Mouse (Mus musculus): ENCODE data around the gene Gm10053. TPM values are rescaled to one million over a fixed set of nuclear protein-coding genes. Genes with fewer than 3 reads are reported as not detected.

The Gm10053 gene
- polyA plus RNA-seq, 1 experiment from 2014 or later, result 466 TPM

GRCm38 (mm10) chr19:24902821-24903220, 27.3 kb downstream of the Gm10053 start:
- no peak for ATAC-seq (replicated peaks; ENCODE audit: low FRiP score, low read depth)
- TF ChIP-seq CTCF (IDR thresholded peaks at IDR 0.05; ENCODE audit: low read depth), result no peak
- no peak overlapping the region for H3K27ac ChIP-seq
- H3K4me2 ChIP-seq (ENCODE audit: low read length), result no peak overlapping the region
- H3K9ac ChIP-seq (ENCODE audit: low read depth, low read length), result no peak overlapping the region
- peaks cover 10% of the 10 kb centered on the region; the same call in 1 of the 2 replicates for H3K4me1 ChIP-seq (replicated peaks; ENCODE audit: insufficient read depth, low read length)
- H3K9me3 ChIP-seq (replicated peaks; ENCODE audit: low read length), result no peaks in the 10 kb centered on the region
- 60% methylated on average over 2 of the region's 2 CpGs for WGBS
- H3K4me3 ChIP-seq (replicated peaks; ENCODE audit: low read depth, low read length), result no peak overlapping the region
- no peak for DNase-seq (ENCODE audit: low spot score)
- no peaks in the 10 kb centered on the region for H3K36me3 ChIP-seq (ENCODE audit: insufficient read depth, low read length)
- H3K27me3 ChIP-seq (ENCODE audit: insufficient read depth, low read length), result peaks cover 57% of the 10 kb centered on the region

- 80% methylated on average over 3 of the region's 6 CpGs for WGBS
- Histone ChIP-seq H3K4me2 (ENCODE audit: low read length) (no peak overlapping the region), H3K27me3 (ENCODE audit: insufficient read depth, low read length) (peaks cover 17% of the 10 kb centered on the region; the same call in 1 of the 2 replicates), H3K27ac (no peak overlapping the region), H3K36me3 (ENCODE audit: insufficient read depth, low read length) (no peaks in the 10 kb centered on the region), H3K4me3 (replicated peaks; ENCODE audit: low read depth, low read length) (no peak overlapping the region), H3K9me3 (replicated peaks; ENCODE audit: low read length) (no peaks in the 10 kb centered on the region), H3K4me1 (replicated peaks; ENCODE audit: insufficient read depth, low read length) (no peaks in the 10 kb centered on the region), H3K9ac (ENCODE audit: low read depth, low read length) (no peak overlapping the region)
- ATAC-seq (replicated peaks; ENCODE audit: low FRiP score, low read depth), result no peak
- no peak for DNase-seq (ENCODE audit: low spot score)
- no peak for TF ChIP-seq CTCF (IDR thresholded peaks at IDR 0.05; ENCODE audit: low read depth)
Observed at GRCm38 (mm10) chr19:24907655-24908054, 32.2 kb downstream of the Gm10053 start.

- WGBS, result 94% methylated on average over 3 of the region's 3 CpGs
- no peak for TF ChIP-seq CTCF (IDR thresholded peaks at IDR 0.05; ENCODE audit: low read depth)
- DNase-seq (ENCODE audit: low spot score), result no peak
- H3K27ac ChIP-seq, result no peak overlapping the region
- H3K27me3 ChIP-seq (ENCODE audit: insufficient read depth, low read length), result peaks cover 8% of the 10 kb centered on the region; the same call in 1 of the 2 replicates
- H3K4me1 ChIP-seq (replicated peaks; ENCODE audit: insufficient read depth, low read length), result no peaks in the 10 kb centered on the region
- no peak overlapping the region for H3K4me3 ChIP-seq (replicated peaks; ENCODE audit: low read depth, low read length)
- no peak overlapping the region for H3K9ac ChIP-seq (ENCODE audit: low read depth, low read length)
- ATAC-seq (replicated peaks; ENCODE audit: low FRiP score, low read depth), result no peak
- no peaks in the 10 kb centered on the region for H3K36me3 ChIP-seq (ENCODE audit: insufficient read depth, low read length)
- no peaks in the 10 kb centered on the region for H3K9me3 ChIP-seq (replicated peaks; ENCODE audit: low read length)
- no peak overlapping the region for H3K4me2 ChIP-seq (ENCODE audit: low read length)
Observed at GRCm38 (mm10) chr19:24908385-24909155, 33.1 kb downstream of the Gm10053 start.

GRCm38 (mm10) chr19:24920866-24921265, 45.4 kb downstream of the Gm10053 start:
- Histone ChIP-seq H3K27me3 (ENCODE audit: insufficient read depth, low read length) (no peaks in the 10 kb centered on the region), H3K27ac (no peak overlapping the region), H3K4me1 (replicated peaks; ENCODE audit: insufficient read depth, low read length) (no peaks in the 10 kb centered on the region), H3K36me3 (ENCODE audit: insufficient read depth, low read length) (peaks cover 11% of the 10 kb centered on the region; the same call in 1 of the 2 replicates), H3K4me2 (ENCODE audit: low read length) (no peak overlapping the region), H3K4me3 (replicated peaks; ENCODE audit: low read depth, low read length) (no peak overlapping the region), H3K9me3 (replicated peaks; ENCODE audit: low read length) (no peaks in the 10 kb centered on the region), H3K9ac (ENCODE audit: low read depth, low read length) (no peak overlapping the region)
- DNase-seq (ENCODE audit: low spot score), result no peak
- no peak for ATAC-seq (replicated peaks; ENCODE audit: low FRiP score, low read depth)
- WGBS, result 93% methylated on average over 5 of the region's 5 CpGs
- TF ChIP-seq CTCF (IDR thresholded peaks at IDR 0.05; ENCODE audit: low read depth), result no peak

Other genes with a start within 250 kb of the Gm10053 start
- 17.5 and 21.5 TPM in 2 replicates for gene Tmem252, start 201.7 kb upstream of the Gm10053 start, polyA plus RNA-seq (2015; fragmentation: Nextera tagmentation; extraction: Ambion mirVana)
- gene Pgm5, start 13.8 kb upstream of the Gm10053 start, polyA plus RNA-seq (2015; fragmentation: Nextera tagmentation; extraction: Ambion mirVana), result 0.87 and 0.96 TPM in 2 replicates
- gene Foxd4, start 25.5 kb downstream of the Gm10053 start, polyA plus RNA-seq (2015; fragmentation: Nextera tagmentation; extraction: Ambion mirVana), result not detected in 2 replicates
- gene Cbwd1, start 85.9 kb downstream of the Gm10053 start, polyA plus RNA-seq (2015; fragmentation: Nextera tagmentation; extraction: Ambion mirVana), result 19.8 and 20.4 TPM in 2 replicates
- 8.0 and 9.0 TPM in 2 replicates for gene Dock8, start 123.8 kb downstream of the Gm10053 start, polyA plus RNA-seq (2015; fragmentation: Nextera tagmentation; extraction: Ambion mirVana)